Mouse (Mus musculus) kidney, postnatal 0 days (tissue): ENCODE measurements at regions not wholly inside any gene's neighbourhood (a gene's known extent, or its start where the extent isn't known, plus 50 kb on each side); places are given as distances from the start of the nearest gene placed in this dataset.

ENCODE experiments used
- ATAC-seq: fragments of 200-750 bp; cut with Nextera tagmentation; replicated peaks from 2 replicates; pipeline ENCODE4 v1.8.0; 2017; ENCODE audit warnings: low read depth, moderate number of reproducible peaks, moderate TSS enrichment, moderate library complexity; ENCODE audit not compliant: low FRiP score
- DNase-seq: peaks from one replicate; pipeline ENCODE4 v3.0.0-alpha.2; 2016; ENCODE audit warnings: low spot score
- H3K27ac ChIP-seq: fragments of 300-500 bp; sonication (generic); 2 replicates; pipeline ENCODE4 v1.5.1; 2014; ENCODE audit warnings: mild to moderate bottlenecking
- H3K27me3 ChIP-seq: fragments of 300-500 bp; sonication (generic); 2 replicates; pipeline ENCODE4 v1.6.1; 2014; ENCODE audit warnings: low read length, mixed read lengths; ENCODE audit not compliant: insufficient read depth
- H3K36me3 ChIP-seq: fragments of 300-500 bp; sonication (generic); 2 replicates; pipeline ENCODE4 v1.6.1; 2014; ENCODE audit warnings: low read length, mixed read lengths; ENCODE audit not compliant: insufficient read depth
- H3K4me1 ChIP-seq: fragments of 300-500 bp; sonication (generic); replicated peaks from 2 replicates; pipeline ENCODE4 v1.6.1; 2014; ENCODE audit warnings: antibody characterized with exemption, low read length, mixed read lengths; ENCODE audit not compliant: insufficient read depth
- H3K4me2 ChIP-seq: fragments of 300-500 bp; sonication (generic); 2 replicates; pipeline ENCODE4 v1.6.1; 2014; ENCODE audit warnings: mild to moderate bottlenecking, low read length, moderate library complexity, mixed read lengths
- H3K4me3 ChIP-seq: fragments of 300-500 bp; sonication (generic); replicated peaks from 2 replicates; pipeline ENCODE4 v1.5.1; 2014; ENCODE audit warnings: low read depth, low read length
- H3K9ac ChIP-seq: fragments of 300-500 bp; sonication (generic); 2 replicates; pipeline ENCODE4 v1.6.1; 2014; ENCODE audit warnings: low read depth, low read length
- H3K9me3 ChIP-seq: fragments of 300-500 bp; sonication (generic); replicated peaks from 2 replicates; pipeline ENCODE4 v1.6.1; 2016; ENCODE audit warnings: low read length, inconsistent platforms, mixed read lengths
- CTCF ChIP-seq: IDR thresholded peaks from 2 replicates; pipeline ENCODE4 v1.5.1; 2016; ENCODE audit warnings: antibody characterized with exemption, low read depth, mild to moderate bottlenecking, moderate library complexity
- WGBS: fragments of 180-500 bp; shearing (Covaris S2); extraction: QIAGEN DNeasy Blood & Tissue Kit; methylation state at CpG from one replicate; pipeline ENCODE4 v1.1.7; 2014; 5-methylcytosine and 5-hydroxymethylcytosine counted together

DNA sequence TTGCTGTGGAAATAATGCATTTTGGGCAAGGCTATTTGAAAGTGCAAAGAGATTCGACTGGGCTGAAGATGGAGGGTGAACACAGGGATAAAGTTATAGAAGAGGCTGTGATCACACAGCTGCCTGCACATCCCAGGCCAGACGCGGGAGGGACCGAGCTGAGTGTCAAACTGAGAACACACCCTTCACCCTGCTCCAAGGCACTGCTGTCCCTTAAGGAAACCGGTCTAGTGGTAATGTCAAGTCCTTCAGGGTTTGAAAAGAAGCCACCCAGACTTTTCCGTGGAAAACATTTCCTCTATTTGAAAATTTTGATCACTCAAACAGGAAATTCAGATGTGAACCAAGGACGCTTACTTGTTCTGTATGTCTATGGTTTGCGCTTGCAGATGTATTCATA is 134.6 kb downstream of the Gm11011 start:
- H3K9ac ChIP-seq = no peak overlapping the region
- TF ChIP-seq CTCF = no peak
- H3K27me3 ChIP-seq = no peaks in the 10 kb centered on the region
- no peak overlapping the region for H3K27ac ChIP-seq
- no peaks in the 10 kb centered on the region for H3K4me1 ChIP-seq
- ATAC-seq (no peak), DNase-seq (no peak)
- WGBS = 74% methylated on average over 8 of the region's 8 CpGs
- no peak overlapping the region for H3K4me3 ChIP-seq
- no peaks in the 10 kb centered on the region for H3K36me3 ChIP-seq
- no peaks in the 10 kb centered on the region for H3K9me3 ChIP-seq
- H3K4me2 ChIP-seq = no peak overlapping the region

DNA sequence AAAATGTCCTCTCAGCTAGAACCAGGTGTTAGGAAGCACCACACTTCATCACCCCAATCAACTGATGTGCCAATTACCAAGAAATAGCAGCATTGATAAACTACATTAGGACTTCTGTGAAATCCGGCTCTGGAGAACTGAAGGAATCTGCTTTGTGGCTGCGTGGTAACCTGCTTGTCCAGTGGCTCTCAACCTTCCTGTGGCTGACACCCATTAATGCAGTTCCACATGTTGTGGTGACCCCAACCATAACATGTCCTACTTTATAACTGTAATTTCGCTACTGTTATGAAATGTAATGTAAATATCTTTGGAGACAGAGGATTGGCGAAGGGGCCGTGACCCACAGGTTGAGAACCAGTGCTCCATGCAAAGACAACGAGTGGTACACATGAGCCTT is 136.7 kb downstream of the Gm11011 start:
- TF ChIP-seq CTCF = no peak
- 88% methylated on average over 6 of the region's 6 CpGs for WGBS
- Histone ChIP-seq H3K36me3 (no peaks in the 10 kb centered on the region), H3K9ac (no peak overlapping the region), H3K27ac (no peak overlapping the region), H3K4me2 (no peak overlapping the region), H3K4me1 (no peaks in the 10 kb centered on the region), H3K4me3 (no peak overlapping the region), H3K27me3 (no peaks in the 10 kb centered on the region), H3K9me3 (no peaks in the 10 kb centered on the region)
- DNase-seq (no peak), ATAC-seq (no peak)

DNA sequence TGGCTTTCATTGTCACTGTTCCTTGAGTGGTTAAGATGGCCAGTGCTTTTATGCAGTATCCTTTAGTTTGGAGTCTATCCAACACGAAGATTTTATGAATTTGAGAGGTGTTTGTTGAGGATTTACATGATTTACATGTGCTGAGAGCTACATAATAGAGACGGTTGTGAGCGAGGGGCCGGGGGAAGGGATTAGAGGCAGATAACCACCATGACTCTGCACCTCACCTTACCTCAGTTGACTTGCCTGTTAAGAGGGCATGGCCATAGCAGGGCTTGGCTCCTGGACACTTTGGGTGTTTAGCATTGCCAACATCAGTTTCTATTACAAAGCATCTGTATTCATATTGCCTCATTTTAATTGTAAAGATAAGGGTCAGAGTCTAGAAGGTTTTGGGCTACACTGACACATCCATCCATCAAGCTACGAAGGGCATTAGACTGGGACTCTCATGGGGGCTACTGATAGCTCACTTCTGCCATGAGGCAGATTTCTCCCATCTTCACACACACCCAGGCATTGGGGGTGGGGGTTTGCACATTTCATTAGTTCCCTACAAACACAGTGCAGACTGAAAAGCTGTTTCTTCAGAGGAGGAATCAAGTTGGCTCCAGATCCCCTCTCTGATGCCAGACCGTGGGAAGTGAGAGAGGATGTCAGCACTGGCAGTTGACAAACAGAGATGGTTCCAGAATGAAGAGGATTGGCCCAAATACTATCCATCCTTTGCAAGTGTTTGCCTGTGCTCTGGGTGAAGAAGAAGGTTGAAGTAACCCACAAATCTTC is 139.9 kb downstream of the Gm11011 start:
- H3K4me3 ChIP-seq = no peak overlapping the region
- H3K9me3 ChIP-seq = no peaks in the 10 kb centered on the region
- H3K27me3 ChIP-seq = no peaks in the 10 kb centered on the region
- no peaks in the 10 kb centered on the region for H3K36me3 ChIP-seq
- H3K9ac ChIP-seq = no peak overlapping the region
- no peak overlapping the region for H3K27ac ChIP-seq
- ATAC-seq (no peak), DNase-seq (no peak)
- H3K4me2 ChIP-seq = no peak overlapping the region
- WGBS = 79% methylated on average over 6 of the region's 6 CpGs
- no peaks in the 10 kb centered on the region for H3K4me1 ChIP-seq
- TF ChIP-seq CTCF = no peak

DNA sequence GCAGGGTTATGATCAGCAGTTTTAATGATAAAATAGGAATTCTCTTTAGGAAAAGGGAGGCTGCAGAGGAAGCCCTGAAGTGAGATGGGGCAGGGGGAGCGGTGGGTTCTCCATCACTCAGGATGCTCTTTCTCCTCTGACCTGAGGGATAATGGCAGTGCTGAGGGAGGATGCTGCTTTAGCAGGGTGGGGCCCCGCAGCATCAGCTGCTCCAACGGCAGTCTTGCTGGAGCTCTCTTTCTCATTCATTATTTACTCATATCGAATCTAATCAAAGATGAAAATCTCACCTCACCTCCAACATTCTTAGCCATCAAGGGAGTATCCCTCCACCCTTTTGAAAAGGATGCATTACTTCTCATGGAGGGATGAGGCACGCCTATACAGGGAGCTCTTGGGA is 141.7 kb downstream of the Gm11011 start:
- H3K27me3 ChIP-seq = no peaks in the 10 kb centered on the region
- H3K9ac ChIP-seq = no peak overlapping the region
- WGBS = 89% methylated on average over 5 of the region's 5 CpGs
- no peak overlapping the region for H3K4me3 ChIP-seq
- no peaks in the 10 kb centered on the region for H3K9me3 ChIP-seq
- H3K4me1 ChIP-seq = no peaks in the 10 kb centered on the region
- no peak overlapping the region for H3K27ac ChIP-seq
- TF ChIP-seq CTCF = no peak
- DNase-seq (no peak), ATAC-seq (no peak)
- H3K4me2 ChIP-seq = no peak overlapping the region
- no peaks in the 10 kb centered on the region for H3K36me3 ChIP-seq

DNA sequence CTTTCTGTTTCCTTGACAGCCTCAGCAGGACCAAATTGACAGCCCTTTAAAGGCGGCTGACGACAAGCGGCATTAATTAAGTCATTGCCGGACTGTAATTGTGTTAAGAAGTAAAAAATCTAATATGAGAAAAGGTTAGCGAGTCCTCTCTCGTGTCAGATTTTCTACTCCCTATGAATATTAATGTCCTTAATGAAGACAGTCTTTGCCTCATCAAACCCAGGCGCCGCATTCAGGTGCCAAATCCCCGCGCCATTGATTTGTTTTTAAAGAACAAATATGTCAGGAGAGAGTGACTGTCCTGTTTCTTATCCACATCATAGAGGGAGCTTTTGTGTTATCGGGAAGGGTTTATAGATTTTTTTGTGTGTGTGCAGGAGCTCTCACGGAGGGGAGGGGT is 142.2 kb downstream of the Gm11011 start:
- Histone ChIP-seq H3K4me3 (no peak overlapping the region), H3K9me3 (no peaks in the 10 kb centered on the region), H3K4me1 (no peaks in the 10 kb centered on the region), H3K4me2 (no peak overlapping the region), H3K9ac (no peak overlapping the region), H3K27me3 (no peaks in the 10 kb centered on the region), H3K36me3 (no peaks in the 10 kb centered on the region), H3K27ac (no peak overlapping the region)
- DNase-seq = no peak
- WGBS = 90% methylated on average over 12 of the region's 12 CpGs
- no peak for ATAC-seq
- no peak for TF ChIP-seq CTCF

DNA sequence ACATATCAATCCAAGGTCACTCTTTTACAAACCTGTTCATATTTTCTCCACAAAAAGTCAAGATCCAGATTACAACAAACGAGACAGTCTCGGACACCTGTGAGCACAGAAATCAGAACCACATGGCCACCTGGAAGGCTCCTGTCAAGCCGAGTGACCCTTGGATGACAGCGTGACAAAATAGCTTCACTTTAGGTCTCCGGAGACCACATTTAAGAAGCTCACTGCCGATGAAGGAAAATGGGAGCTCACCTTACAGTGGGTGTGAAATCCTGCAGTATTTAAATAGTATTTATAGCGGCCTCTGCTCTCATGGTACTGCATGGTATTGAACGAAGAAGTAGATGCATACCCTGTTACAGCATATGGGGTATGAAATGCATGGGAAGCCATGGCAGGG is 144.3 kb downstream of the Gm11011 start:
- no peak overlapping the region for H3K4me2 ChIP-seq

DNA sequence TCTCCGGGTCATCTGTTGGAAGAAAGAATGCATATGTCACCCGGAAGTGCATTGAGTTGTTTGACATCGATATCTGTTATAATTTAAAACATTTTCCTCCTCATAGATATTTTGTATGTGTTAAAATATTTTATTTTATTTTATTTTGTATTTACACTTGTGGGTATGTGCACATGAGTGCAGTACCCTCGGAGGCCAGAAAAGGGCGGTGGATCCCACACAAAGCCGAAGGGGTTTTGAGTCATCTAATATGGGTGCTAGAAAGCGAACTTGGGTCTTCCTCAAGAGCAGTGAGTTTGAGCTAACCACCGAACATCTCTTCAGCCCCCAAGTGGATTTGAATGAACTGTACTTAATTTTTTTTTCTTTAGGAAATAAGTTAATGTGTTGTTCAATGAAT is 156.0 kb downstream of the Gm11011 start:
- H3K9ac ChIP-seq = no peak overlapping the region
- ATAC-seq = no peak
- no peak overlapping the region for H3K27ac ChIP-seq
- H3K27me3 ChIP-seq = no peaks in the 10 kb centered on the region
- H3K4me3 ChIP-seq = no peak overlapping the region
- no peaks in the 10 kb centered on the region for H3K9me3 ChIP-seq
- no peak overlapping the region for H3K4me2 ChIP-seq
- no peaks in the 10 kb centered on the region for H3K36me3 ChIP-seq
- WGBS = 95% methylated on average over 8 of the region's 8 CpGs
- TF ChIP-seq CTCF = no peak
- no peaks in the 10 kb centered on the region for H3K4me1 ChIP-seq
- DNase-seq = no peak

More for the DNA sequence above, 144.3 kb downstream of the Gm11011 start:
- TF ChIP-seq CTCF = no peak
- WGBS = 56% methylated on average over 8 of the region's 8 CpGs
- no peak overlapping the region for H3K27ac ChIP-seq
- no peaks in the 10 kb centered on the region for H3K27me3 ChIP-seq
- no peaks in the 10 kb centered on the region for H3K36me3 ChIP-seq
- no peaks in the 10 kb centered on the region for H3K9me3 ChIP-seq
- ATAC-seq (no peak), DNase-seq (no peak)
- no peaks in the 10 kb centered on the region for H3K4me1 ChIP-seq
- H3K9ac ChIP-seq = no peak overlapping the region
- H3K4me3 ChIP-seq = no peak overlapping the region
